Mouse (Mus musculus) testis, adult 2 months (tissue): Measurements from ENCODE around the gene Senp2.

Source experiments
- CTCF ChIP-seq: fragments of 200-500 bp; IDR thresholded peaks from 2 replicates; pipeline ENCODE4 v1.5.1; 2012; ENCODE audit warnings: low read depth, mild to moderate bottlenecking, inconsistent platforms, low read length, moderate library complexity; ENCODE audit not compliant: control insufficient read depth, insufficient read depth, insufficient replicate concordance
- POLR2A ChIP-seq: fragments of 200-500 bp; IDR thresholded peaks from 2 replicates; pipeline ENCODE4 v1.6.1; 2012; ENCODE audit warnings: low read depth, mild to moderate bottlenecking, inconsistent platforms, low read length, moderate library complexity; ENCODE audit not compliant: control insufficient read depth

- TF ChIP-seq POLR2A (no peak), CTCF (no peak)
Measured at GRCm38 (mm10) chr16:22067406-22067805, 58.1 kb downstream of the Senp2 start.
